Mouse (Mus musculus) ES-Bruce4 (cell line): ENCODE measurements at regions not wholly inside any gene's neighbourhood (a gene's known extent, or its start where the extent isn't known, plus 50 kb on each side); places are given as distances from the start of the nearest gene placed in this dataset.

Experiments
- H3K27ac ChIP-seq: 2 replicates; pipeline ENCODE4 v1.5.1; 2012; ENCODE audit warnings: low read length, inconsistent platforms; ENCODE audit not compliant: insufficient read depth
- H3K27me3 ChIP-seq: 2 replicates; pipeline ENCODE4 v1.6.1; 2012; ENCODE audit warnings: mild to moderate bottlenecking, low read length, inconsistent platforms; ENCODE audit not compliant: control insufficient read depth, poor library complexity, insufficient read depth, severe bottlenecking
- H3K36me3 ChIP-seq: 2 replicates; pipeline ENCODE4 v1.6.1; 2012; ENCODE audit warnings: inconsistent platforms, mild to moderate bottlenecking, low read length, moderate library complexity; ENCODE audit not compliant: control insufficient read depth, poor library complexity, insufficient read depth, severe bottlenecking
- H3K4me1 ChIP-seq: one replicate; pipeline ENCODE4 v1.8.1; 2011; ENCODE audit warnings: low read length; ENCODE audit not compliant: control insufficient read depth, insufficient read depth
- H3K4me3 ChIP-seq: 2 replicates; pipeline ENCODE4 v1.5.1; 2011; ENCODE audit warnings: low read depth, mild to moderate bottlenecking, low read length
- H3K9ac ChIP-seq: 2 replicates; pipeline ENCODE4 v1.6.1; 2012; ENCODE audit warnings: low read depth, mild to moderate bottlenecking, inconsistent platforms; ENCODE audit not compliant: poor library complexity, severe bottlenecking
- H3K9me3 ChIP-seq: replicated peaks from 2 replicates; pipeline ENCODE4 v1.6.1; 2012; ENCODE audit warnings: mild to moderate bottlenecking, low read length, inconsistent platforms; ENCODE audit not compliant: control insufficient read depth, poor library complexity, insufficient read depth, severe bottlenecking
- CTCF ChIP-seq: IDR thresholded peaks from one replicate; pipeline ENCODE4 v1.8.1; 2011; ENCODE audit warnings: low read depth, low read length
- EP300 ChIP-seq: IDR thresholded peaks from 2 replicates; pipeline ENCODE4 v1.6.1; 2011; ENCODE audit warnings: low read depth, low read length; ENCODE audit not compliant: insufficient read depth
- POLR2A ChIP-seq: IDR thresholded peaks from one replicate; pipeline ENCODE4 v1.8.1; 2011; ENCODE audit warnings: low read length; ENCODE audit not compliant: insufficient read depth

DNA sequence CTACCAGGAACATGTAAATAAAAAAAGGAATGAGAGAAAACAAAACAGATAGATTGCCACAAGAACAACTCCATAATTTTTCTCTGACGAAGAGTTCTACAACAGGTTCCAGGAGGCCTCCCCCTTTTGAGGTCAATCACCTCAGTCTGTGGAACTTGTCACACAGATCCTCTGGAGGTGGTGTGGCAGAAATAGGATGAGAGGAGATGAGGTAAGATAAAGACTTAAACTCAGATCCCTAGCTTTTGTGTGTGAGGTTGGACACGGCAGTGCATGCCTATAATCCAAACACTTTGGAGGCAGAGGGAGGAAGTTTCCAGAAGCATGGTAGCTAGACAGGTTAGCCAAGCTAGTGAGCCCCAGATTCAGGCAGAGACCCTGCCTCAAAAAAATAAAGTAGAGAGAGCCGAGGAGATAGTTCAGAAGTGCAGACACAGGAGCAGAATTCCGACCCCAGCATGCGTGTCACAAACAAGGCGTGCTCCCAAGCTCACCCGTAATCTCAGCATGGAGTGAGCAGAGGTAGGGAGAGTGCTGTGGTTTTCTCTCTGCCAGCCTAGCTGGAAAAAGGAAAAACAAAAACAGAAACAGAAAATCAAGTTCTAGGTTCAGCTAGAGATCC is 115.3 kb upstream of the Cpm start:
- Histone ChIP-seq H3K27me3 (no peaks in the 10 kb centered on the region), H3K4me1 (no peaks in the 10 kb centered on the region), H3K9ac (no peak overlapping the region), H3K36me3 (no peaks in the 10 kb centered on the region), H3K27ac (no peak overlapping the region), H3K9me3 (no peaks in the 10 kb centered on the region), H3K4me3 (no peak overlapping the region)
- TF ChIP-seq CTCF (no peak), EP300 (no peak), POLR2A (no peak)

GRCm38 (mm10) chr10:117512424-117513257 is 116.7 kb upstream of the Cpm start:
- Histone ChIP-seq H3K9me3 (no peaks in the 10 kb centered on the region), H3K4me3 (no peak overlapping the region), H3K36me3 (no peaks in the 10 kb centered on the region), H3K27ac (no peak overlapping the region), H3K9ac (no peak overlapping the region), H3K4me1 (no peaks in the 10 kb centered on the region), H3K27me3 (no peaks in the 10 kb centered on the region)
- no peak for TF ChIP-seq EP300
- no peak for TF ChIP-seq CTCF
- TF ChIP-seq POLR2A, result no peak

DNA sequence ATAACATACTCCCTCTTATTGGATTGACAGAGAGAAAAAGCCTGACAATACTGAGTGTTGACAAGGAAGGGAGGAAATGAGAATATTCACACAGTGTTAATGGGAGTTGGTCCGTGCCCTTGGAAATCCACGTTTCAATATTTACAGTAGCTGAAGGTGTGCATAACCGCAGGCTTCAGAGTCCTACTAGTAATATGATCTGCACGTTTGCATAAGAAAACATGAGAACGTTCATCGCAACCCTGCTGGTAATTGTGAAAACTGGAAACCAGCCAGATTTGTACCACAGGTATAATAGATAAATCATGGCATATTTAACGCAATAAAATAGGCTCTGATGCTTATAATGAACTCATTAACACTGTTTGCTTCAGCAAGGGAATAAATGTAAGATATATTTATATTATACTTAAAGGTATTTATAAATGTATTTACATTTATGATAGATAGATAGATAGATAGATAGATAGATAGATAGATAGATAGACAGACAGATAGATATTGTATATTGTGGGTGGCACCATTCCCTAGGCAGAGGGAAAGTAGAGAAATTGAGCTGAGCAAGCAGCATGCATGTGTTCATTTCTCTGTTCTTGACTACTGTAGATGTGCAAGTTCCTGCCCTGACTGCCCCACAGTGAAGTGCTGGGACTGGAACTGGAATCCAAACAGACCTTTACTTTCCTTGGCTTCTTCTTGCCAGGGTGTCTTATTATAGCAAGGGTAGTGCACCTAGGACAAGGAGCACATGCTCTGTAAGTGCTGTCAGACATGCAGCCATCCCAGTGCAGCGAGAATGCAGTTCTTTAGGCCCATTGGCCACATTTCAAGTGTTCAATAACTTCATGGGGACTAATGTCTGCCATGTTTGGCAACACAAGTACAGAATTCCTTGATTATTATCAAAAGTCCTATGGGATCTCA is 117.6 kb upstream of the Cpm start:
- Histone ChIP-seq H3K9ac (no peak overlapping the region), H3K27me3 (no peaks in the 10 kb centered on the region), H3K9me3 (no peaks in the 10 kb centered on the region), H3K27ac (no peak overlapping the region), H3K4me1 (no peaks in the 10 kb centered on the region), H3K4me3 (no peak overlapping the region), H3K36me3 (no peaks in the 10 kb centered on the region)
- no peak for TF ChIP-seq CTCF
- TF ChIP-seq POLR2A, result no peak
- no peak for TF ChIP-seq EP300

DNA sequence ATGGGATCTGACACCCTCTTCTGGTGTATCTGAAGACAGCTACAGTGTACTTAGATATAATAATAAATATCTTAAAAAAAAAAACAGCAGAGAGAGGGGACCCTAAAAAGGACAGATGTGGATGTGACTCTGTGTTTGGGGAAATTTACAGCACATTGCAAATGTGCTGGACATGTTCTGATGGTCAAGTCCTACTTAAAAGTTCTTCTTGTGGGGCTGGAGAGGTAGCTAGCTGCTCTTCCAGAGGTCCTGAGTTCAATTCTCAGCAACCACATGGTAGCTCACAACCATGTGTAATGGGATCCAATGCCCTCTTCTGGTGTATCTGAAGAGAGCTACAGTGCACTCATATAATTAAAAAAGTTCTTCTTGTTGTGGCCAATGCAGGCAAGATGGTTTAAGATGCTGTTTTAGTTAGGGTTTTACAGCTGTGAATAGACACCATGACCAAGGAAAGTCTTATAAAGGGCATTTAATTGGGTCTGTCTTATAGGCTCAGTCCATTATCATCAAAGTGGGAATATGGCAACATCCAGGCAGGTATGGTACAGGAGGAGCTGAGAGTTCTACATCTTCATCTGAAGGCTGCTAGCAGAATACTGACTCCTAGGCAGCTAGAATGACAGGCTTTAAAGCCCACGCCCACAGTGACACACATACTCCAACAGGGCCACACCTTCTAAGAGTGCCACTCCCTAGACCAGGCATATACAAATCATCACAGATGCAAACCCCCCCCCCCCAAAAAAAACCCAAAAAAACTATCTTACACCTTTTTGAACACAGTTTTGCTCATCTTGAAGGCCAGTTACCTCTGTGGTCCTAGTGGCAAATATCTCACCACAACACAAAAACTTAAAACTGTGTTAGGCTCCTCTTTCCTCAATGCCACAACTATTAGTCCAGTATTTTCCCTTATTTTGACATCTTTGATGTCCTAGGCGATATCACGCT is 118.5 kb upstream of the Cpm start:
- Histone ChIP-seq H3K4me3 (no peak overlapping the region), H3K36me3 (no peaks in the 10 kb centered on the region), H3K4me1 (no peaks in the 10 kb centered on the region), H3K27me3 (no peaks in the 10 kb centered on the region), H3K9me3 (no peaks in the 10 kb centered on the region), H3K9ac (no peak overlapping the region), H3K27ac (no peak overlapping the region)
- TF ChIP-seq POLR2A (no peak), CTCF (no peak), EP300 (no peak)

DNA sequence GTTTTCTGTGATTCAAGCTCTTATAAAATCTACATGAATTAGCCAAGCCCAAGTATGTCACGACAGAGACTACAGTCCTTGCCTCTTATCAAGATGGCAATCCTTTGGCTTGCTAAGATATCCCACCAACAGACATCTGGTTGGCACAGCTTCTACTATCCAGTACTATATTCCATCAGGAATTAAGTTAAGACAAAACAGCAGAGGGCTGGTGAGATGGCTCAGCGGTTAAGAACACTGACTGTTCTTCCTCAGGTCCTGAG is 119.1 kb upstream of the Cpm start:
- Histone ChIP-seq H3K4me1 (no peaks in the 10 kb centered on the region), H3K4me3 (no peak overlapping the region), H3K27me3 (no peaks in the 10 kb centered on the region), H3K9me3 (no peaks in the 10 kb centered on the region), H3K9ac (no peak overlapping the region), H3K36me3 (no peaks in the 10 kb centered on the region), H3K27ac (no peak overlapping the region)
- no peak for TF ChIP-seq EP300
- no peak for TF ChIP-seq CTCF
- no peak for TF ChIP-seq POLR2A
